Mouse (Mus musculus) midbrain, embryonic 13.5 days (tissue): Measurements from ENCODE around the gene Sytl3. TPM values are rescaled to one million over a fixed set of nuclear protein-coding genes. Genes with fewer than 3 reads are reported as not detected.
"Not testable (repeated sequence)": the region's sequence is repeated elsewhere in the genome, so short reads cannot be mapped to it uniquely, and the experiment has no call there.

Source experiments
- ATAC-seq: fragments of 200-750 bp; cut with Nextera tagmentation; 2 replicates; pipeline ENCODE4 v1.8.0; 2017; ENCODE audit warnings: mild to moderate bottlenecking, moderate TSS enrichment, moderate library complexity
- H3K27ac ChIP-seq: fragments of 300-500 bp; sonication (generic); 2 replicates; pipeline ENCODE4 v1.5.1; 2015; ENCODE audit warnings: inconsistent platforms, mild to moderate bottlenecking, moderate library complexity
- H3K27me3 ChIP-seq: fragments of 300-500 bp; sonication (generic); 2 replicates; pipeline ENCODE4 v1.6.1; 2015; ENCODE audit warnings: mild to moderate bottlenecking, inconsistent platforms
- H3K36me3 ChIP-seq: fragments of 300-500 bp; sonication (generic); 2 replicates; pipeline ENCODE4 v1.6.1; 2015; ENCODE audit warnings: mild to moderate bottlenecking, inconsistent platforms
- H3K4me1 ChIP-seq: fragments of 300-500 bp; sonication (generic); replicated peaks from 2 replicates; pipeline ENCODE4 v1.6.1; 2015; ENCODE audit warnings: inconsistent platforms
- H3K4me2 ChIP-seq: fragments of 300-500 bp; sonication (generic); replicated peaks from 2 replicates; pipeline ENCODE4 v1.6.1; 2015; ENCODE audit warnings: moderate library complexity, mild to moderate bottlenecking, inconsistent platforms
- H3K4me3 ChIP-seq: fragments of 300-500 bp; sonication (generic); replicated peaks from 2 replicates; pipeline ENCODE4 v1.5.1; 2015; ENCODE audit warnings: mild to moderate bottlenecking, inconsistent platforms
- H3K9ac ChIP-seq: fragments of 300-500 bp; sonication (generic); replicated peaks from 2 replicates; pipeline ENCODE4 v1.6.1; 2015; ENCODE audit warnings: mild to moderate bottlenecking, inconsistent platforms
- H3K9me3 ChIP-seq: fragments of 300-500 bp; sonication (generic); 2 replicates; pipeline ENCODE4 v1.6.1; 2016; ENCODE audit warnings: mild to moderate bottlenecking, inconsistent platforms
- whole genome bisulfite sequencing: fragments of 180-500 bp; shearing (Covaris S2); methylation state at CpG from one replicate; pipeline ENCODE4 v1.1.7; 2015; 5-methylcytosine and 5-hydroxymethylcytosine counted together
- polyA plus RNA-seq: library from polyadenylated mRNA; unstranded; fragments of >200 nt; fragmentation: Nextera tagmentation; extraction: Ambion mirVana; gene quantifications from 2 replicates; pipeline ENCODE4 v1.2.1, GENCODE M21; 2015

Gene Sytl3
- polyA plus RNA-seq, 1 experiment from 2014 or later, result 0.35 TPM

GRCm38 (mm10) chr17:6653341-6653946 lies 5.4 kb upstream of the Sytl3 start:
- not testable (repeated sequence) for H3K4me2 ChIP-seq, H3K27ac ChIP-seq, ATAC-seq, H3K4me3 ChIP-seq, H3K36me3 ChIP-seq, H3K27me3 ChIP-seq, H3K9me3 ChIP-seq, H3K9ac ChIP-seq, H3K4me1 ChIP-seq
- WGBS, result 89% methylated on average over 4 of the region's 5 CpGs

- not testable (repeated sequence) for H3K4me1 ChIP-seq
Observed at GRCm38 (mm10) chr17:6655087-6655511, 3.8 kb upstream of the Sytl3 start.

GRCm38 (mm10) chr17:6655567-6656281 lies 3.2 kb upstream of the Sytl3 start, which contains the start of gene Dynlt1f:
Dynlt1f (minus strand) TSS chr17:6655900.
- 3% methylated on average over 26 of the region's 33 CpGs for WGBS
- not testable (repeated sequence) for H3K36me3 ChIP-seq, H3K27me3 ChIP-seq, H3K4me1 ChIP-seq, H3K9me3 ChIP-seq
- peak; percentile 94 for ATAC-seq
- peak within 1 kb of the TSS; percentile 90 for H3K27ac ChIP-seq
- H3K4me3 ChIP-seq, result peak within 1 kb of the TSS; percentile 46
- peak within 1 kb of the TSS; percentile 66 for H3K9ac ChIP-seq
- peak within 1 kb of the TSS; percentile 48 for H3K4me2 ChIP-seq

More at GRCm38 (mm10) chr17:6655087-6655511, 3.8 kb upstream of the Sytl3 start:
- H3K9me3 ChIP-seq, H3K36me3 ChIP-seq, H3K27me3 ChIP-seq: not testable (repeated sequence)
- whole genome bisulfite sequencing, result under 1% methylated on average over 36 of the region's 36 CpGs
- Histone ChIP-seq H3K27ac (peak overlapping the region; percentile 90), H3K9ac (peak overlapping the region; percentile 66), H3K4me3 (peak overlapping the region; percentile 46), H3K4me2 (peak overlapping the region; percentile 48)
- peak; percentile 92 for ATAC-seq

GRCm38 (mm10) chr17:6656471-6656870 lies 2.4 kb upstream of the Sytl3 start:
- H3K9me3 ChIP-seq, H3K4me2 ChIP-seq, H3K27me3 ChIP-seq, H3K27ac ChIP-seq, ATAC-seq, H3K36me3 ChIP-seq, H3K4me1 ChIP-seq, H3K9ac ChIP-seq, H3K4me3 ChIP-seq: not testable (repeated sequence)
- WGBS, result 88% methylated on average over 2 of the region's 3 CpGs

GRCm38 (mm10) chr17:6660589-6660988 lies 1.7 kb downstream of the Sytl3 start:
- not testable (repeated sequence) for H3K36me3 ChIP-seq, H3K27ac ChIP-seq, H3K9me3 ChIP-seq, H3K4me2 ChIP-seq, H3K9ac ChIP-seq, H3K27me3 ChIP-seq, H3K4me1 ChIP-seq, H3K4me3 ChIP-seq, ATAC-seq
- 75% methylated on average over 6 of the region's 6 CpGs for WGBS

- H3K9ac ChIP-seq, H3K4me1 ChIP-seq, H3K9me3 ChIP-seq, H3K27ac ChIP-seq, ATAC-seq, H3K4me2 ChIP-seq, H3K27me3 ChIP-seq, H3K4me3 ChIP-seq, H3K36me3 ChIP-seq: not testable (repeated sequence)
- 44% methylated on average over 10 of the region's 11 CpGs for WGBS
Observed at GRCm38 (mm10) chr17:6661093-6661816, 2.4 kb downstream of the Sytl3 start.

GRCm38 (mm10) chr17:6662840-6663239 lies 3.9 kb downstream of the Sytl3 start:
- not testable (repeated sequence) for H3K27me3 ChIP-seq, H3K4me2 ChIP-seq, H3K4me3 ChIP-seq, H3K4me1 ChIP-seq, H3K9me3 ChIP-seq, H3K36me3 ChIP-seq, H3K27ac ChIP-seq, H3K9ac ChIP-seq, ATAC-seq
- 45% methylated on average over 3 of the region's 3 CpGs for WGBS

- not testable (repeated sequence) for ATAC-seq, H3K27me3 ChIP-seq, H3K27ac ChIP-seq, H3K4me1 ChIP-seq, H3K9me3 ChIP-seq, H3K9ac ChIP-seq, H3K36me3 ChIP-seq, H3K4me3 ChIP-seq, H3K4me2 ChIP-seq
- WGBS, result 91% methylated on average over 4 of the region's 5 CpGs
Observed at GRCm38 (mm10) chr17:6665389-6665788, 6.5 kb downstream of the Sytl3 start.

GRCm38 (mm10) chr17:6668522-6668921 lies 9.6 kb downstream of the Sytl3 start:
- not testable (repeated sequence) for H3K9ac ChIP-seq, H3K9me3 ChIP-seq, H3K27ac ChIP-seq, H3K27me3 ChIP-seq, H3K4me3 ChIP-seq, ATAC-seq, H3K4me1 ChIP-seq, H3K4me2 ChIP-seq, H3K36me3 ChIP-seq
- no CpG with 5 or more reads among the region's 6 CpGs for WGBS

GRCm38 (mm10) chr17:6674297-6674696 lies 15.4 kb downstream of the Sytl3 start:
- not testable (repeated sequence) for H3K27me3 ChIP-seq, H3K4me1 ChIP-seq, H3K9ac ChIP-seq, H3K4me2 ChIP-seq, H3K36me3 ChIP-seq, H3K4me3 ChIP-seq, H3K27ac ChIP-seq, H3K9me3 ChIP-seq, ATAC-seq
- WGBS, result 68% methylated on average over 5 of the region's 5 CpGs

- ATAC-seq, H3K27me3 ChIP-seq, H3K9me3 ChIP-seq, H3K36me3 ChIP-seq, H3K27ac ChIP-seq, H3K4me2 ChIP-seq, H3K9ac ChIP-seq, H3K4me3 ChIP-seq, H3K4me1 ChIP-seq: not testable (repeated sequence)
- WGBS, result 100% methylated on average over 1 of the region's 2 CpGs
Observed at GRCm38 (mm10) chr17:6678063-6678462, 19.2 kb downstream of the Sytl3 start.

GRCm38 (mm10) chr17:6681721-6682120 lies 22.8 kb downstream of the Sytl3 start:
- H3K27me3 ChIP-seq, H3K4me1 ChIP-seq, H3K4me3 ChIP-seq, H3K9me3 ChIP-seq, ATAC-seq, H3K36me3 ChIP-seq, H3K9ac ChIP-seq, H3K4me2 ChIP-seq, H3K27ac ChIP-seq: not testable (repeated sequence)
- 73% methylated on average over 4 of the region's 4 CpGs for WGBS
